Mouse (Mus musculus) layer of hippocampus, postnatal 36 days (tissue): ENCODE results near the gene Wdr41. TPM values are rescaled to one million over a fixed set of nuclear protein-coding genes. Genes with fewer than 3 reads are reported as not detected.
A peak's percentile ranks its signal among the peaks of the same experiment; 100 is the strongest.

Experiments used
- DNase-seq, 2 experiments: peaks; one replicate each; pipeline ENCODE4 v3.0.0; 2022
- total RNA-seq, 2 experiments: library from RNA; stranded (reverse); gene quantifications; 2 replicates each; pipeline ENCODE4 v1.2.3; 2021

Gene Wdr41
- total RNA-seq, 2 experiments from 2014 or later = 21.2 to 23.0 TPM

- DNase-seq = peak; percentile 30 to 39
These were observed 58.6 kb downstream of the Wdr41 start for GRCm38 (mm10) chr13:95034715-95035114.

- no peak for DNase-seq
These were observed 62.1 kb downstream of the Wdr41 start for GRCm38 (mm10) chr13:95038200-95038599.

- DNase-seq = no peak
These were observed 64.1 kb downstream of the Wdr41 start for GRCm38 (mm10) chr13:95040140-95040738.

- no peak for DNase-seq
These were observed 68.0 kb downstream of the Wdr41 start for GRCm38 (mm10) chr13:95044108-95044507.

GRCm38 (mm10) chr13:95050398-95050797 lies 74.3 kb downstream of the Wdr41 start:
- no peak for DNase-seq

GRCm38 (mm10) chr13:95052421-95052820 lies 76.3 kb downstream of the Wdr41 start:
- DNase-seq = no peak

GRCm38 (mm10) chr13:95055742-95056388 lies 79.7 kb downstream of the Wdr41 start:
- no peak for DNase-seq

- DNase-seq = no peak
These were observed 80.5 kb downstream of the Wdr41 start for GRCm38 (mm10) chr13:95056501-95057280.

- no peak for DNase-seq
These were observed 82.7 kb downstream of the Wdr41 start for GRCm38 (mm10) chr13:95058885-95059284.

- DNase-seq = no peak
These were observed 87.4 kb downstream of the Wdr41 start for GRCm38 (mm10) chr13:95063390-95064017.

- no peak for DNase-seq
These were observed 91.7 kb downstream of the Wdr41 start for GRCm38 (mm10) chr13:95067854-95068253.

- DNase-seq = no peak
These were observed 94.1 kb downstream of the Wdr41 start for GRCm38 (mm10) chr13:95070268-95070667.

Other genes starting within 250 kb of the Wdr41 start
- gene Tbca, start 187.4 kb upstream of the Wdr41 start, total RNA-seq = 100 to 1,000 TPM; 138 to 139 TPM
- gene Otp, start 100.7 kb upstream of the Wdr41 start, total RNA-seq = under 1 TPM in 1 of 2 experiments, not detected in 1; 0.13 TPM